Mouse (Mus musculus) G1E (cell line): ENCODE measurements around the gene Tmem233.

Experiments
- CTCF ChIP-seq: IDR thresholded peaks from 2 replicates; pipeline ENCODE4 v1.5.1; 2012; ENCODE audit warnings: low read depth, low read length, inconsistent platforms, mixed read lengths
- GATA1 ChIP-seq: IDR thresholded peaks from 2 replicates; pipeline ENCODE4 v1.6.1; 2012; ENCODE audit warnings: borderline replicate concordance, low read length, inconsistent platforms, mixed read lengths
- GATA2 ChIP-seq: IDR thresholded peaks from 2 replicates; pipeline ENCODE4 v1.6.1; 2012; ENCODE audit warnings: low read depth, low read length, inconsistent platforms, borderline replicate concordance
- POLR2AphosphoS5 ChIP-seq: IDR thresholded peaks from 2 replicates; pipeline ENCODE4 v1.6.1; 2012; ENCODE audit warnings: low read depth, low read length, inconsistent platforms; ENCODE audit not compliant: insufficient replicate concordance
- TAL1 ChIP-seq: conservative IDR thresholded peaks from 2 replicates; pipeline ENCODE4 v1.6.1; 2012; ENCODE audit warnings: low read depth, low read length, inconsistent platforms, mixed read lengths

DNA sequence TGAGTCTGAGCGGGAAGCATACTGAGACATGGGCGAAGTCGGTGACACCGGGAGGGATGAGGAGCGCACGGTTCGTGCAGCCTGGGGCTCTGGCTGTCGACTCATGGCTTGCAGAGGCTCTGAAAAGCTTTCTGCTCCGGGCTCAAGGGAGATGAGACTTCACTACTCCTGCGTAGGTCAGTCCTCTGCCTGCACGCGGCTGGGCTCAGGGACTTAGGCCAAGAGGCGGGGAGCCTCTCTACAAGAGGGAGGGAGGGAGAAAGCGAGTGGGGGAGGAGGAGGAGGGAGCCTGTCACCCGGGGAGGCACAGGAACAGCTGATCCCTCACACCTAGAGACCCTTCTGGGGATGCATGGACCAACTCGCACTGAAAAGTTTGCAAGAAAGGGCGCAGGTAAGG lies at the start of gene Tmem233:
- TF ChIP-seq POLR2AphosphoS5 (no peak), CTCF (no peak), TAL1 (no peak), GATA2 (no peak), GATA1 (no peak)
